Mouse (Mus musculus) neutrophil, adult 5-6 weeks (primary cell): ENCODE data around the gene Skor1. TPM values are rescaled to one million over a fixed set of nuclear protein-coding genes. Genes with fewer than 3 reads are reported as not detected.

Experiments
- ATAC-seq: fragments of 151-379, 151-347 bp; 2 replicates; pipeline ENCODE4 v1.8.0; 2017; ENCODE audit warnings: mild to moderate bottlenecking, moderate TSS enrichment; ENCODE audit not compliant: insufficient number of reproducible peaks, poor library complexity, low FRiP score, severe bottlenecking; ENCODE audit errors: extremely low read depth
- total RNA-seq: library from RNA; stranded (forward); fragments of 200-1000 nt; gene quantifications from 2 replicates; pipeline ENCODE4 v1.2.3, GENCODE M21; 2017

The Skor1 gene
- total RNA-seq, 1 experiment from 2014 or later = not detected

- no peak for ATAC-seq
Observed at GRCm38 (mm10) chr9:63099876-63100275, 48.9 kb downstream of the Skor1 start.

- ATAC-seq = no peak
Observed at GRCm38 (mm10) chr9:63099344-63099743, 49.4 kb downstream of the Skor1 start.

DNA sequence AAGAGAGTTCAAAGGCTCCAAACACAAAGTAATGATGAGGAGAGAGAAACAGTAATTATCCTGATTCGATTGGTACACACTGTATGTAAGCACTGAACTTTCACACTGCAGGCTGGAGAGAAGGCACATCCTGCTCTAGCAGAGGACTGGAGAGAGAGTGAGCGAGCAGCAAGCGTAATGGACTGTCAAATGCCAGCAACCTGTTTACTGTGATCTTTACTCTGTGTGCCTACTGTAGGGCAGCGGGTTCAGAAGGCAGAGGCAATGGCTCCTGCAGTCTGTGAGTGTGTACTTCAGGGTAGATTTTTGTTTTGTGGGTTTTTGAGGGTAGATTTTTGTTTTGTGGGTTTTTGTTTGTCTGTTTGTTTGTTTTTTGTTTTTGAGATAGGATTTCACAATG is 49.9 kb downstream of the Skor1 start:
- no peak for ATAC-seq

GRCm38 (mm10) chr9:63097204-63097603 is 51.6 kb downstream of the Skor1 start:
- no peak for ATAC-seq

GRCm38 (mm10) chr9:63094030-63094429 is 54.7 kb downstream of the Skor1 start:
- ATAC-seq = no peak

- no peak for ATAC-seq
Observed at GRCm38 (mm10) chr9:63092567-63092966, 56.2 kb downstream of the Skor1 start.

DNA sequence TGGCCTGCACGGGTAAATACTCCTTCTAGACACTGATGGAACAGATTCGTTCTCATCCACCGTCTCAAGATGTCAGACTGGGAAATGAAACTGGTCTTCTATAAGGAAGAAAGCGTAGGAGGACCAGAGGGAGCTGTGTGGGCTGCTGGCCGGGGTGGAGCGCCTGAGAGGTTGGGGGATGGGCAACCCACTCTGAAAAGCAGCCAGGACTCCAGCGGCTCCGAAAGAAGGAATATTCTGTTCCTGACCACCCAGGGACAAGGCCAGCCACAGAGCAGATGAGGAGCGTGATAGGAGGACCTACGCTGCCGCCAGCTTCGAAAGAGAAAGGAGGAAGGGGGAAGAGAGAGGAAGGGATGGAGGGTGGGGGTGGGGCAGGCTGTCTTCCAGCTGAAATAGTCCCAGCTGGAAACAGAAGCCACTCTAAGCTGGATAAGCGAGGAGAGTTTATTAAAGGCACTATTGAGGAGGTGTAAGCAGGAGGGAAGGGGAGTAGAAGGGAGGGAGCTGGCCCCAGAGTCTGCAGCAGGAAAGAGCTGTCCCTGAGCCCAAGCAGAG is 56.7 kb downstream of the Skor1 start:
- ATAC-seq = no peak

- ATAC-seq = no peak
Observed at GRCm38 (mm10) chr9:63091101-63091921, 57.5 kb downstream of the Skor1 start.

DNA sequence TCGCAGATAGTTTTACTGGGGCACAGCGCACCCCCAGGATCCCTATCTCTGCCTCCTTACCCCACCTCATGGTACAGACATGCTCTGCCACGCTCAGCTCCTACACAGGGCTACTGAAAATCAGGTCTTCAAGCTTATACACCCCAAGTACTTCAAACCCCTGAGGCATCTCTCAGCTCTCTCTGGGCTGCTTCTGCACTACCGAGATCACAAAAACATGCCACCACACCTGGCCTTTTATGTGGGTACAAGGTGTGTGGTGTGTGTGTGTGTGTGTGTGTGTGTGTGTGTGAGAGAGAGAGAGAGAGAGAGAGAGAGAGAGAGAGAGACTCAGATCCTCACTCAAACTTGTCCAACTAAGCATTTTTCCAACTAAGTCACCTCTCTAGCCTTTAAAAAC is 59.6 kb downstream of the Skor1 start:
- no peak for ATAC-seq

Other genes starting within 250 kb of the Skor1 start
- 78.0 and 84.1 TPM in 2 replicates for gene Pias1, start 161.0 kb downstream of the Skor1 start, total RNA-seq
- 28.7 and 29.2 TPM in 2 replicates for gene Map2k5, start 228.9 kb upstream of the Skor1 start, total RNA-seq